ENCODE assay signal across 9 mouse cellular contexts in genomic region chr2:25400291-25400690, GRCm38 (mm10). TPM values are rescaled to one million over a fixed set of nuclear protein-coding genes. Genes with fewer than 3 reads are reported as not detected.
DNase-seq lines count a peak whose midpoint lies in the region; ATAC-seq lines count a peak whose summit lies in the region.
"Had no signal": no experiment of that assay in that cellular context is flagged by ENCODE, and none has a peak within 500 bp of the region (broad histone marks: within the 10 kb centered on the region; RNA-seq: fewer than 3 reads in every experiment).

No protein-coding gene starts in this region.

- peak overlapping the region; percentile 25; the same call in 1 of the 2 replicates for H3K4me2 ChIP-seq in kidney, embryonic 14.5 days (replicated peaks; ENCODE audit: low read depth, low read length)
- peak overlapping the region; percentile 68 for H3K4me2 ChIP-seq in forebrain, embryonic 16.5 days (ENCODE audit: low read length)
- peak overlapping the region; percentile 71 for H3K4me2 ChIP-seq in midbrain, embryonic 15.5 days

- no peaks in the 10 kb centered on the region for H3K9me3 ChIP-seq in kidney, embryonic 14.5 days (ENCODE audit: control insufficient read depth, low read length)
- no peaks in the 10 kb centered on the region for H3K9me3 ChIP-seq in forebrain, embryonic 16.5 days (ENCODE audit: control insufficient read depth, low read length)
- H3K9me3 ChIP-seq in midbrain, embryonic 15.5 days, result no peaks in the 10 kb centered on the region

- H3K27ac ChIP-seq in kidney, embryonic 14.5 days (ENCODE audit: low read depth, low read length), result no peak overlapping the region
- no peak overlapping the region for H3K27ac ChIP-seq in forebrain, embryonic 16.5 days (ENCODE audit: low read length)
- no peak overlapping the region for H3K27ac ChIP-seq in midbrain, embryonic 15.5 days
- H3K27ac ChIP-seq: liver, embryonic 14.5 days had no signal

- WGBS in kidney, embryonic 14.5 days, result 23% methylated on average over 16 of the region's 16 CpGs
- WGBS in forebrain, embryonic 16.5 days, result 25% methylated on average over 16 of the region's 16 CpGs
- 20% methylated on average over 16 of the region's 16 CpGs for WGBS in midbrain, embryonic 15.5 days

- H3K36me3 ChIP-seq in kidney, embryonic 14.5 days (ENCODE audit: control insufficient read depth, insufficient read depth, low read length), result no peaks in the 10 kb centered on the region
- H3K36me3 ChIP-seq in forebrain, embryonic 16.5 days (ENCODE audit: control insufficient read depth, insufficient read depth), result no peaks in the 10 kb centered on the region
- no peaks in the 10 kb centered on the region for H3K36me3 ChIP-seq in midbrain, embryonic 15.5 days (replicated peaks)

- H3K9ac ChIP-seq in kidney, embryonic 14.5 days (ENCODE audit: low read depth, low read length), result no peak overlapping the region
- H3K9ac ChIP-seq in forebrain, embryonic 16.5 days (replicated peaks; ENCODE audit: low read depth, low read length), result peak overlapping the region; percentile 47
- H3K9ac ChIP-seq in midbrain, embryonic 15.5 days, result peak overlapping the region; percentile 28; the same call in 1 of the 2 replicates
- H3K9ac ChIP-seq: liver, embryonic 14.5 days had no signal

- H3K27me3 ChIP-seq in kidney, embryonic 14.5 days (ENCODE audit: control insufficient read depth, insufficient read depth, low read length), result peaks cover 70% of the 10 kb centered on the region
- H3K27me3 ChIP-seq in forebrain, embryonic 16.5 days (replicated peaks; ENCODE audit: control insufficient read depth, insufficient read depth, low read length), result peaks cover 36% of the 10 kb centered on the region
- H3K27me3 ChIP-seq in midbrain, embryonic 15.5 days (replicated peaks), result peaks cover 53% of the 10 kb centered on the region

- no peak overlapping the region for H3K4me3 ChIP-seq in kidney, embryonic 14.5 days (ENCODE audit: low read length)
- peak overlapping the region; percentile 37 for H3K4me3 ChIP-seq in forebrain, embryonic 16.5 days (replicated peaks; ENCODE audit: low read length)
- H3K4me3 ChIP-seq in midbrain, embryonic 15.5 days, result peak overlapping the region; percentile 34

- ATAC-seq in kidney, embryonic 14.5 days (ENCODE audit: low FRiP score, low TSS enrichment), result no peak
- ATAC-seq in forebrain, embryonic 16.5 days, result no peak
- no peak for ATAC-seq in midbrain, embryonic 15.5 days (replicated peaks)
- no peak for ATAC-seq in erythroblast, adult 5-6 weeks (replicated peaks; ENCODE audit: low FRiP score, poor library complexity, severe bottlenecking)

- no peak for DNase-seq in kidney, adult 8-10 months
- DNase-seq in heart, postnatal 36 days, result peak; percentile 48 to 54
- DNase-seq in layer of hippocampus, adult 9-10 months (ENCODE audit: low spot score), result no peak
- DNase-seq in left cerebral cortex, postnatal 4 days, result no peak

- peaks cover 9% of the 10 kb centered on the region; the same call in 1 of the 2 replicates for H3K4me1 ChIP-seq in kidney, embryonic 14.5 days (ENCODE audit: control insufficient read depth, insufficient read depth, low read length)
- H3K4me1 ChIP-seq in forebrain, embryonic 16.5 days (replicated peaks; ENCODE audit: control insufficient read depth, insufficient read depth, low read length), result peaks cover 38% of the 10 kb centered on the region
- H3K4me1 ChIP-seq in midbrain, embryonic 15.5 days, result peaks cover 40% of the 10 kb centered on the region

- intact Hi-C loops in heart, postnatal 36 days (cut with DNase I), result loop anchor here (1.0 to 2.0 kb wide), 2 partner anchors 21 to 205 kb away; no protein-coding TSS in a partner anchor
- intact Hi-C loops in left cerebral cortex, postnatal 4 days (cut with DNase I), result no loop called here

RNA-seq across cellular contexts. Expression of gene Npdc1, which starts 1.1 kb away (rescaled TPM):
- 32.8 and 34.0 TPM in 2 replicates for polyA plus RNA-seq in kidney, embryonic 14.5 days (2014; fragmentation: Nextera tagmentation; extraction: Ambion mirVana)
- polyA plus RNA-seq in forebrain, embryonic 16.5 days (2015; fragmentation: Nextera tagmentation; extraction: Ambion mirVana), result 384 and 515 TPM in 2 replicates
- total RNA-seq in heart, postnatal 36 days (2021), result 10 to 100 TPM; 27.3 to 27.8 TPM
- polyA plus RNA-seq in midbrain, embryonic 15.5 days (2015; fragmentation: Nextera tagmentation; extraction: Ambion mirVana), result 498 and 520 TPM in 2 replicates
- 100 to 1,000 TPM; 478 to 490 TPM for total RNA-seq in left cerebral cortex, postnatal 4 days (2021)
- not detected in 2 replicates for total RNA-seq in erythroblast, adult 5-6 weeks (2015; ENCODE audit: low replicate concordance)
- not detected in 2 replicates for total RNA-seq in erythroblast, adult 5-6 weeks (2017; ENCODE audit: low replicate concordance)

RNA-seq across cellular contexts. Expression of gene Entpd2, which starts 4.6 kb away (rescaled TPM):
- 2.0 and 2.7 TPM in 2 replicates for polyA plus RNA-seq in kidney, embryonic 14.5 days (2014; fragmentation: Nextera tagmentation; extraction: Ambion mirVana)
- 5.2 and 6.2 TPM in 2 replicates for polyA plus RNA-seq in forebrain, embryonic 16.5 days (2015; fragmentation: Nextera tagmentation; extraction: Ambion mirVana)
- 10 to 100 TPM; 14.5 to 15.4 TPM for total RNA-seq in heart, postnatal 36 days (2021)
- polyA plus RNA-seq in midbrain, embryonic 15.5 days (2015; fragmentation: Nextera tagmentation; extraction: Ambion mirVana), result 2.7 and 3.3 TPM in 2 replicates
- total RNA-seq in left cerebral cortex, postnatal 4 days (2021), result 1 to 10 TPM; 6.8 to 7.2 TPM
- total RNA-seq in erythroblast, adult 5-6 weeks (2015; ENCODE audit: low replicate concordance), result not detected in 2 replicates
- not detected in 2 replicates for total RNA-seq in erythroblast, adult 5-6 weeks (2017; ENCODE audit: low replicate concordance)

RNA-seq across cellular contexts. Expression of gene Fut7, which starts 22.8 kb away (rescaled TPM):
- polyA plus RNA-seq in kidney, embryonic 14.5 days (2014; fragmentation: Nextera tagmentation; extraction: Ambion mirVana), result not detected in 2 replicates
- 0.31 TPM in 1 of 2 replicates, not detected in the other for polyA plus RNA-seq in forebrain, embryonic 16.5 days (2015; fragmentation: Nextera tagmentation; extraction: Ambion mirVana)
- total RNA-seq in heart, postnatal 36 days (2021), result under 1 TPM; 0.27 to 0.36 TPM
- 0.17 and 0.41 TPM in 2 replicates for polyA plus RNA-seq in midbrain, embryonic 15.5 days (2015; fragmentation: Nextera tagmentation; extraction: Ambion mirVana)
- under 1 TPM in 1 of 2 experiments, not detected in 1; 0.16 TPM for total RNA-seq in left cerebral cortex, postnatal 4 days (2021)
- 2.7 and 4.0 TPM in 2 replicates for total RNA-seq in erythroblast, adult 5-6 weeks (2015; ENCODE audit: low replicate concordance)
- total RNA-seq in erythroblast, adult 5-6 weeks (2017; ENCODE audit: low replicate concordance), result 4.4 and 4.5 TPM in 2 replicates

RNA-seq across cellular contexts. Expression of gene Sapcd2, which starts 28.2 kb away (rescaled TPM):
- 45.1 and 47.2 TPM in 2 replicates for polyA plus RNA-seq in kidney, embryonic 14.5 days (2014; fragmentation: Nextera tagmentation; extraction: Ambion mirVana)
- polyA plus RNA-seq in forebrain, embryonic 16.5 days (2015; fragmentation: Nextera tagmentation; extraction: Ambion mirVana), result 23.8 and 29.9 TPM in 2 replicates
- under 1 TPM; 0.46 to 0.56 TPM for total RNA-seq in heart, postnatal 36 days (2021)
- polyA plus RNA-seq in midbrain, embryonic 15.5 days (2015; fragmentation: Nextera tagmentation; extraction: Ambion mirVana), result 11.1 and 14.7 TPM in 2 replicates
- total RNA-seq in left cerebral cortex, postnatal 4 days (2021), result 10 to 100 TPM; 11.7 to 11.8 TPM
- 3.3 and 8.8 TPM in 2 replicates for total RNA-seq in erythroblast, adult 5-6 weeks (2015; ENCODE audit: low replicate concordance)
- total RNA-seq in erythroblast, adult 5-6 weeks (2017; ENCODE audit: low replicate concordance), result 0.98 and 8.0 TPM in 2 replicates

RNA-seq across cellular contexts. Expression of gene Abca2, which starts 28.2 kb away (rescaled TPM):
- 8.1 and 11.2 TPM in 2 replicates for polyA plus RNA-seq in kidney, embryonic 14.5 days (2014; fragmentation: Nextera tagmentation; extraction: Ambion mirVana)
- 12.2 and 14.9 TPM in 2 replicates for polyA plus RNA-seq in forebrain, embryonic 16.5 days (2015; fragmentation: Nextera tagmentation; extraction: Ambion mirVana)
- 10 to 100 TPM; 35.5 to 39.9 TPM for total RNA-seq in heart, postnatal 36 days (2021)
- polyA plus RNA-seq in midbrain, embryonic 15.5 days (2015; fragmentation: Nextera tagmentation; extraction: Ambion mirVana), result 16.4 and 17.6 TPM in 2 replicates
- 10 to 100 TPM; 78.4 to 99.2 TPM for total RNA-seq in left cerebral cortex, postnatal 4 days (2021)
- 7.7 and 16.7 TPM in 2 replicates for total RNA-seq in erythroblast, adult 5-6 weeks (2015; ENCODE audit: low replicate concordance)
- 4.5 and 7.3 TPM in 2 replicates for total RNA-seq in erythroblast, adult 5-6 weeks (2017; ENCODE audit: low replicate concordance)

Comparison
In these comparisons a context has a peak if more than half of its experiments do, and no peak if none do; other contexts are left out.
1. DNase-seq: peak in heart, postnatal 36 days (2 of 2); none in kidney, adult 8-10 months (0 of 2), layer of hippocampus, adult 9-10 months (single experiment) and left cerebral cortex, postnatal 4 days (single experiment).
2. RNA of gene Npdc1, which starts 1.1 kb away (total RNA-seq): 478 to 490 TPM in left cerebral cortex, postnatal 4 days and 27.3 to 27.8 TPM in heart, postnatal 36 days; not detected in erythroblast, adult 5-6 weeks; every median in the first group is over 10 times any median in the second.
3. RNA of gene Entpd2, which starts 4.6 kb away (total RNA-seq): 14.5 to 15.4 TPM in heart, postnatal 36 days and 6.8 to 7.2 TPM in left cerebral cortex, postnatal 4 days; not detected in erythroblast, adult 5-6 weeks; every median in the first group is over 4 times any median in the second.
4. Peak in every context shown above with its lines, with median percentiles within 50 percentile points of each other: H3K4me2 ChIP-seq.